Mouse (Mus musculus) embryonic fibroblast, embryonic 13.5 days (primary cell): ENCODE measurements at regions not wholly inside any gene's neighbourhood (a gene's known extent, or its start where the extent isn't known, plus 50 kb on each side); places are given as distances from the start of the nearest gene placed in this dataset.

Experiments used
- H3K27ac ChIP-seq: 2 replicates; pipeline ENCODE4 v1.5.1; 2012; ENCODE audit warnings: low read length, control low read depth, inconsistent platforms; ENCODE audit not compliant: insufficient read depth
- H3K4me1 ChIP-seq: 2 replicates; pipeline ENCODE4 v1.6.1; 2011; ENCODE audit warnings: low read length; ENCODE audit not compliant: control insufficient read depth, insufficient read depth
- H3K4me3 ChIP-seq: 2 replicates; pipeline ENCODE4 v1.5.1; 2011; ENCODE audit warnings: mild to moderate bottlenecking, control low read depth, low read length; ENCODE audit not compliant: insufficient read depth
- CTCF ChIP-seq: IDR thresholded peaks from 2 replicates; pipeline ENCODE4 v1.5.1; 2011; ENCODE audit warnings: mild to moderate bottlenecking, control low read depth, low read length, moderate library complexity, borderline replicate concordance; ENCODE audit not compliant: insufficient read depth
- POLR2A ChIP-seq: IDR thresholded peaks from 2 replicates; pipeline ENCODE4 v1.6.1; 2011; ENCODE audit warnings: low read depth, mild to moderate bottlenecking, control low read depth, low read length, moderate library complexity

DNA sequence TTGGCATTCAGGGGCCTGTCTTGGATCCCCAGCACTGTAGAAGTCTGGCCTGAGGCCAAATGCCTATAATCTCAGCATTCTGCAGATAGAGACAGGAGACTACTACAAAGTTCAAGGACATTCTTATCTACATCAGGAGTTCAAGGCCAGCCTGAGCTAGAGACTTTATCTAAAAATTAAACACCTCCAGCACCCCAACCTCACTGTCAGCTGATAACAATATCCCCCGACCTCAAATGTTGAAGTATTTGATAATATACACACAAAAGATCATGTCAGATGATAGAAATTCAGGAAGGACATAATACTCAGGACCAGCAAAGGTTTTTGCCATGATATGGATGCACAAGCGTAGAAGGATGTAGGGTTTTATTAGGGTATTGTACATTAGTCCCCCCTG lies 228.2 kb upstream of the Myocd start:
- TF ChIP-seq POLR2A (no peak), CTCF (no peak)
- 0 out of 2 replicates have a peak, but pooled peaks cover 3% of the 10 kb centered on the region for H3K4me1 ChIP-seq
- no peak overlapping the region for H3K27ac ChIP-seq
- no peak overlapping the region for H3K4me3 ChIP-seq

DNA sequence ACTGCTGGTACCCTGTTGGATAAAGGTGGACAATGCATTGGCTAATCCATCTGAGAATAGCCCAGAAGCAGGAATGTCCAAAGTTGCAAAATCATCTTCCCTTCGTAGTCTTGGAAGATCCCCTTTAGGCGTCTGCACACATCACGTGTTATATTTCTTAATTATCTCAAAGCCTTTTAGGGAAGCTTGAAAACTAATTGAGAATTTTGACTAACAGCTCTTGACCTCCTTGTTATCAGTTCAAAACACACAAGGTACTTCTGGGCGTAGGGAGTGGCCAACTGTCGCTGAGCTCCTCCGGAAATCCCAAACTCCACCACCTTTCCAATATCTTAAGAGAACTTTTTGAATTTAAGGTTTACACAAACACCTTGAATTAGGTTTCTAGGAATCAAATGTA lies 227.6 kb upstream of the Myocd start:
- TF ChIP-seq CTCF: no peak
- H3K4me3 ChIP-seq: no peak overlapping the region
- H3K4me1 ChIP-seq: 0 out of 2 replicates have a peak, but pooled peaks cover 3% of the 10 kb centered on the region
- no peak overlapping the region for H3K27ac ChIP-seq

DNA sequence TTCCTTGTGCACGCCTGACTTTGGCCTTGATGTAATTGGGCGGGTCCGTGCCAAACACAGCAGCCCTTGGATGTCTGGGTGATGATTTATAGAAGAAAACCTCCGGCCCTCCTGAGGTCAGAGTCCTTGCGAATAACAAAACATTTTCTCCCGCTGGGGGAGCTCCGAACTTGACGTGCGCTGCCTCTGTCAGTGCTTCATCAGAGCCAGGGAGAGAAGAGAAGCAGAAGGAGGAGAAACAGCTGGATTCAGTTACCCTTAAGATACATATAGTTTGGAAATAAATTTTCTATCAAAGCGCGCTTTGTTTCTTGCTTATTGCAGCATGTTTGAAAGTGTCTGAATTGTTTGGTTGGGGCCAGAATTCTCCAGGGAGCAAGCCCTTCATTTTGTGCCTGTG lies 225.2 kb upstream of the Myocd start:
- Histone ChIP-seq H3K4me1 (peaks cover 3% of the 10 kb centered on the region; the same call in 1 of the 2 replicates), H3K27ac (no peak overlapping the region), H3K4me3 (no peak overlapping the region)
- TF ChIP-seq CTCF: no peak
- TF ChIP-seq POLR2A: no peak

DNA sequence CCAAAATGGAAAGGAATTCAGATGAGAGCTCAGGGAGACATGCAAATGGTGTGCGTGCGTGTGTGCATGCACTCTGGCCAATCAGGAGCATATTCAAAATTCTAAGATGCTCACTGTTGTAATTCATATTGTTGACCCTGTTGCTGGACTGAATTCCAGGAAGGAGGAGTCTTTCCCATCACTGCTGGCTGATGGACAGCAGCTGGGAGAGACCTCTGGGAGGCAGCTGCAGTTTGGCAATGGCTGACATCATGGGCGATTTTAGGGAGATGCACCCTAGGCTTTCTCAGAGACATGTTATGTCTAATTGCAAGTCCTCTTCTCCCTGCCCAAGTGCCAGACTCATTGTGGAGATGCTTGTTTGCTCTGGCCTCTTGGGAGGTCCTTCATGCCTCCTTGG lies 220.6 kb upstream of the Myocd start:
- TF ChIP-seq POLR2A (no peak), CTCF (no peak)
- Histone ChIP-seq H3K4me3 (no peak overlapping the region), H3K4me1 (peaks cover 3% of the 10 kb centered on the region; the same call in 1 of the 2 replicates), H3K27ac (no peak overlapping the region)

DNA sequence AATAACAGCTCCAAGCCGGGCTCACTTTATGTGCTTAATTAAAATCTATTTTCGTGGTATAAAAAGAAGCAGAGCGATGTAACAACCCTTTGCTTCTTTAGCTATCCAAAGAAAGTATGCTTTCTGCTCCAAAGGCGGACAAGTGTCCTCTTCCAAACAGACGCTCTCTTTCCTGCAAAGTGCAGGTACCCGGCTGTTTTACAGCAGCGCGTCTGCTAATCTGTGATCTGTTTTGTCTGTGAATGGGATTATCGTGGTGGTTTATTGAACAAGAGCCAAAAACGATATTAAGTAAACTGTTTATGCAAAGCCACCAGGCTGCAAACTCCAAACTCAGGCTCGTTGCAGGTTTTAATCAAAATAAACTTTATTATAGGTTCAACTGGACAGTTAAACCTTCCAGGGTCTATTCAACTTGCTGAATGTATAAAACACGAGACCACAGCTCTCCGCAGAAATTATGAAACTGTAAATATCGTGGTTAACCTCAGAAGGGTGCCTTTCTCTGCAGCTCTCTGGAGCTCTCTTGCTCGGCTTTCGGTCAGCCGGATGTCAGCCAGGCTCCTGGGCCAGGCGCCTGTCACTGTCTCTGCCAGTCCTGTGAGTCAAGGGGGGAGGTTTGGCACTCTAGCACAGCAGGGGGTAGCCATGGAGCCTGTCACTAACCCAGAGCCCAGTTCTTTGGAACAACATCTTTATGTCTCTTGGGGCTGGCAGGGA lies 206.2 kb upstream of the Myocd start:
- no peak overlapping the region for H3K27ac ChIP-seq
- TF ChIP-seq CTCF (no peak), POLR2A (no peak)
- no peak overlapping the region for H3K4me3 ChIP-seq
- H3K4me1 ChIP-seq: peaks cover 2% of the 10 kb centered on the region

DNA sequence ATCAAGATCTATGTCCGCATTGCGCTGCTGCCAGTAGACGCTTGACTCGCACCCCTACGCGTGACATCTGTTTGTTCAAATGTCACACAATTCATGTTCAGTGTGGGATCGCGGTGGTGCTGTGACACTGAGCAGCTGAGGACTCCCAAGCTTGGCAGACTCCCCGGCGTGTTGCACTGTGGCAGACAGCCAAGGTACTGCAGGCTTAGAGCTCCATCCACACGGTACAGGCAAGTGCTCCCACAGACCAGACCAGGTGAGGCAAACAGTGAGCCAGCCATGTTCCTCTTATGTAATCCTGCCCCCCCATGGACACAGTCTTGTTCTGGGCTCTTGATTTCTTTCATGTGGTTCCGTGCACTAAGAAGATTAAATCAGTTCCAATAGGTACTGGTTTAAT lies 205.5 kb upstream of the Myocd start:
- H3K4me3 ChIP-seq: no peak overlapping the region
- TF ChIP-seq POLR2A: no peak
- TF ChIP-seq CTCF: no peak
- no peak overlapping the region for H3K27ac ChIP-seq
- H3K4me1 ChIP-seq: peaks cover 2% of the 10 kb centered on the region

DNA sequence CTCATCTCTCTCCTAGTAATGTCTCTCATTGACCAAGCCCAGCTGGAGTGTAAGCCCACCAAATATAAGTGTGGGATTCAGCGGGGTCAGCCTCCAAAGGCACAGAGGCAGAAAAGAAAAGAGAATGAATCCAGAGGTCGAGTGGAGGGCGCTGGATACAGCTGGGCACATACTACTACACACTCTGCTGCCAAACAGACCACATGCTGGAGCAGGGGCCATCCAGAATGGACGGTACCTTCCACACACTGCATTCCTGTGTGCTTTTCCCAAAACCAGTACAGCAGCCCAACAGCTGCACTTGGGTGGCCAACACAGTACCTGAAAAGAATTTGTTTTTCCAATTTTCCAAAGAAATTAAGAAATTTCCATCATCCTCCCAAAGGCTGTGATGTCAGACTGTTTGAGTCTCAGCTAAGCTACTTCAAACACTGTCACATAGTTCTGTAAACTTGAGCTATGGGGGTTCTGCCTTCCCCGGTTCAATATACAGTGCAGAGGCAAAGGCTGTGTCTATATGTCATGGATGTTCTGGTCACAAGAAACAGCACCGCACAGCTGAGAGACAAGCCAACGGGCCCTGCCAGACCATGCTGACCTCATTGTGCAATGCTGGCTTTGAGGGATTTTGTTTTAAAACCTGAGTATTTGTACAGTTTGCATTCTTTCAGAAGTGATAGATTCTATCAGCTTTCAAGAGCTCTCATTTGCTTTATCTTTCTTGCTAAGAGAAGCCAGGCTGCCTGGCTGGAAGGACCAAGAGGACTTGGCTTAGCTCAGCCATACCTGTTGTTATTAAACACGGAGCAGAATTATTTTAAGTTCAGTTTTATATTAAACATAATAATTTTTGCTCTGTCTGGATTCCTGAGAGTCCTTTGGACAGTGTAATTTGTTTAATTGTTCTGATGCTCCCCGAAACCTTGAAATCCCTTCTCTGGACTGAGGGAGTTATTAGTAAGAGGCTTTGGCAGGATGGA lies 200.3 kb upstream of the Myocd start:
- Histone ChIP-seq H3K4me3 (no peak overlapping the region), H3K27ac (no peak overlapping the region), H3K4me1 (no peaks in the 10 kb centered on the region; the same call in 1 of the 2 replicates)
- TF ChIP-seq POLR2A (no peak), CTCF (no peak)

DNA sequence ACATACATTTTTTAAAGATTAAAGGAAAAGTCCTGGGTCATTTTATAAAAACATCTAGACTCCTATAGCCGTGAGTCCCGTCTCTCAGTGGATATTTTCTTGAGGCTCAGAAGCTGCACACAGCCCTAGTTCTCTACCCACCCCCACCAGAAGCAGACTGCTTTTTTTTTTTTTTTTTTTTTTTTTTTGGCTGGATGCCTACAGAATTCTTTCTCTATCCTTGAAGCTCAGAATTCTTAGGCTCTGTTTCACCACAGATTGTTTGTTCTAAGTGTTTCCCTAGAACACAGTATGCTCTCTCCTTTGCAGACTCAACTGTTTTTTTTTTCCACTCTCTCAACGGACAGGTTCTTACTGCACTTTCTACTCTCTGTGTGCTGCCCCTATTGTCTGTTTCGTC lies 191.3 kb upstream of the Myocd start:
- Histone ChIP-seq H3K4me3 (no peak overlapping the region), H3K27ac (peak overlapping the region; percentile 76), H3K4me1 (peaks cover 8% of the 10 kb centered on the region)
- TF ChIP-seq CTCF: no peak
- no peak for TF ChIP-seq POLR2A

DNA sequence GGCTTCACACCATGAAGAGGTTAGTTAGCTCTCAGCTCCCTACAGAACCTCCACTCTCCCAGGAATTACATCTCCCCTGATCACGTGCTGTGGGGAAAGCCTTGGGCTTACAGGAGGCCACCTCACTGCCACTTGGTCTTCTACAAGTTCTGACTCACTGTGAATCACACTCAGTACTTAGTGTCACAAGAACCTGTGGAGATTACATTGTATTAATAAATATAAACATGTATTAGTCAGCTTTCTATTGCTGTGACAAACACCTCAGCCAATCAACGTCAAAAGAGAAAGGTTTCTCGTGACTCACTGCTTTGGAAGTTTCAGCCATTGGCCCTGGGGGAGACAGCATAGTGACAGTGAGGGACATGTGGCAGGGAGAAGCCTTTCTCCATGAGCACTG lies 178.6 kb upstream of the Myocd start:
- no peak overlapping the region for H3K4me3 ChIP-seq
- H3K27ac ChIP-seq: no peak overlapping the region
- H3K4me1 ChIP-seq: peaks cover 3% of the 10 kb centered on the region; the same call in 1 of the 2 replicates
- TF ChIP-seq POLR2A (no peak), CTCF (no peak)
